Mouse (Mus musculus): ENCODE results near the gene Atp6v0b.

DNA sequence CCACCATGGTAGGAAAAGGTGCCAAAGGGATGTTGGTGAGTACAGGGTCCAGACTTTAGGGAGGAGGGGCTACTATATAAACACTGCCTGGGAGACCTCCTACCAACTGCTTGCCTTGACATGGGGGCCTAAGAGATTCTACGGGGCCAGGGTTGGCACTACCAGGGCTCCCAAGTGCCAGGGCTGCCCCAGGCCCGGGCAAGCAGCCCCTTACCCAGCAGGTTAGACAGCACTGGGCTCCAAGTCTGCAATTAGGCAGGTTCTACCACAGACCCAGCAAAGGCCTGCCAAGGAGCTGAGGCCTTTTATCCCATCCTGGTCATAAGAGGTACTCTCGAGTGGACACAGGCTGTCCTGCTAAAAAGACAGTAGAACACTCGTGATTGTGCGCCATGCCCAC is 44.0 kb downstream of the Atp6v0b start:
- no peak for TF ChIP-seq CTCF (IDR thresholded peaks at IDR 0.05; ENCODE audit: low read depth)
- TF ChIP-seq EP300 (optimal IDR thresholded peaks at IDR 0.05): no peak
